Mouse (Mus musculus) heart, embryonic 14.5 days (tissue): ENCODE data around the gene Zbtb14. TPM values are rescaled to one million over a fixed set of nuclear protein-coding genes. Genes with fewer than 3 reads are reported as not detected.

Experiments
- ATAC-seq: fragments of 200-750 bp; cut with Nextera tagmentation; 2 replicates; pipeline ENCODE4 v1.8.0; 2017; ENCODE audit warnings: low read depth, moderate TSS enrichment; ENCODE audit not compliant: insufficient number of reproducible peaks, insufficient read depth, low FRiP score
- H3K27ac ChIP-seq, 2 experiments: fragments of 200-500 bp in 1 of 2; fragments of 300-500 bp in 1 of 2; sonication (generic) in 1 of 2; replicated peaks in 1 of 2; 2 replicates each; pipeline ENCODE4 v1.5.1; 2012 to 2014; ENCODE audit warnings: low read depth in 2 of 2, low read length in 2 of 2, control low read depth in 1 of 2, mild to moderate bottlenecking in 1 of 2, mixed read lengths in 1 of 2; ENCODE audit not compliant: control insufficient read depth in 1 of 2, insufficient read depth in 1 of 2
- H3K27me3 ChIP-seq: fragments of 300-500 bp; sonication (generic); 2 replicates; pipeline ENCODE4 v1.6.1; 2014; ENCODE audit warnings: mild to moderate bottlenecking, low read length, control low read depth; ENCODE audit not compliant: control insufficient read depth, insufficient read depth
- H3K36me3 ChIP-seq: fragments of 300-500 bp; sonication (generic); 2 replicates; pipeline ENCODE4 v1.6.1; 2014; ENCODE audit warnings: mild to moderate bottlenecking, control low read depth, low read length, mixed read lengths; ENCODE audit not compliant: control insufficient read depth, insufficient read depth
- H3K4me1 ChIP-seq, 2 experiments: fragments of 200-500 bp in 1 of 2; fragments of 300-500 bp in 1 of 2; sonication (generic) in 1 of 2; 2 replicates each; pipeline ENCODE4 v1.6.1; 2012 to 2014; ENCODE audit warnings: low read length in 2 of 2, control low read depth in 1 of 2, mixed read lengths in 1 of 2; ENCODE audit not compliant: control insufficient read depth in 2 of 2, insufficient read depth in 2 of 2
- H3K4me2 ChIP-seq: fragments of 300-500 bp; sonication (generic); 2 replicates; pipeline ENCODE4 v1.6.1; 2014; ENCODE audit warnings: mild to moderate bottlenecking, low read length
- H3K4me3 ChIP-seq, 2 experiments: fragments of 200-500 bp in 1 of 2; fragments of 300-500 bp in 1 of 2; sonication (generic) in 1 of 2; 2 replicates each; pipeline ENCODE4 v1.5.1; 2012 to 2014; ENCODE audit warnings: low read length in 2 of 2, mild to moderate bottlenecking in 2 of 2, control low read depth in 1 of 2, low read depth in 1 of 2, moderate library complexity in 1 of 2; ENCODE audit not compliant: control insufficient read depth in 1 of 2, insufficient read depth in 1 of 2
- H3K9ac ChIP-seq: fragments of 300-500 bp; sonication (generic); 2 replicates; pipeline ENCODE4 v1.6.1; 2014; ENCODE audit warnings: mild to moderate bottlenecking, low read length
- H3K9me3 ChIP-seq: fragments of 300-500 bp; sonication (generic); 2 replicates; pipeline ENCODE4 v1.6.1; 2016; ENCODE audit warnings: low read length, control low read depth; ENCODE audit not compliant: control insufficient read depth
- WGBS: fragments of 180-500 bp; shearing (Covaris S2); extraction: QIAGEN DNeasy Blood & Tissue Kit; methylation state at CpG from one replicate; pipeline ENCODE4 v1.1.7; 2014; 5-methylcytosine and 5-hydroxymethylcytosine counted together
- polyA plus RNA-seq: library from polyadenylated mRNA; unstranded; fragments of >200 nt; fragmentation: Nextera tagmentation; extraction: Ambion mirVana; gene quantifications from 2 replicates; pipeline ENCODE4 v1.2.1, GENCODE M21; 2014

Zbtb14 gene
- 15.0 and 16.3 TPM in 2 replicates for polyA plus RNA-seq

- Histone ChIP-seq H3K4me3 (peak within 1 kb of the TSS; percentile 90 to 91), H3K9ac (peak within 1 kb of the TSS; percentile 98), H3K4me2 (peak within 1 kb of the TSS; percentile 70), H3K27me3 (no peaks in the 10 kb centered on the region), H3K36me3 (peaks cover 16% of the 10 kb centered on the region), H3K27ac (peak within 1 kb of the TSS; percentile 94 to 99), H3K4me1 (peaks cover 5 to 9% of the 10 kb centered on the region in 2 experiments), H3K9me3 (no peaks in the 10 kb centered on the region)
- WGBS = under 1% methylated on average over 36 of the region's 72 CpGs
- peak; percentile 92 for ATAC-seq
Observed at GRCm38 (mm10) chr17:69382511-69383100, at the start of gene Zbtb14. Gene Zbtb14 (plus strand): TSS chr17:69383050.

- no peak for ATAC-seq
- no peak overlapping the region for H3K9ac ChIP-seq
- no peak overlapping the region for H3K4me3 ChIP-seq
- H3K27ac ChIP-seq = no peak overlapping the region
- H3K36me3 ChIP-seq = no peaks in the 10 kb centered on the region
- H3K27me3 ChIP-seq = no peaks in the 10 kb centered on the region
- no peaks in the 10 kb centered on the region for H3K9me3 ChIP-seq
- H3K4me2 ChIP-seq = no peak overlapping the region
- WGBS = 81% methylated on average over 7 of the region's 7 CpGs
- H3K4me1 ChIP-seq = no peaks in the 10 kb centered on the region
Observed at GRCm38 (mm10) chr17:69346056-69346455, 36.8 kb upstream of the Zbtb14 start.

- ATAC-seq = no peak; the same call in 1 of the 2 replicates
- no peak overlapping the region for H3K9ac ChIP-seq
- no peaks in the 10 kb centered on the region for H3K36me3 ChIP-seq
- H3K27me3 ChIP-seq = no peaks in the 10 kb centered on the region
- H3K4me3 ChIP-seq = no peak overlapping the region
- H3K27ac ChIP-seq = no peak overlapping the region
- H3K4me1 ChIP-seq = no peaks in the 10 kb centered on the region
- 21% methylated on average over 8 of the region's 8 CpGs for WGBS
- H3K9me3 ChIP-seq = no peaks in the 10 kb centered on the region
- H3K4me2 ChIP-seq = no peak overlapping the region
Observed at GRCm38 (mm10) chr17:69349014-69349531, 33.8 kb upstream of the Zbtb14 start.

- Histone ChIP-seq H3K4me2 (no peak overlapping the region), H3K9ac (no peak overlapping the region), H3K36me3 (no peaks in the 10 kb centered on the region), H3K4me1 (no peaks in the 10 kb centered on the region), H3K4me3 (no peak overlapping the region), H3K27me3 (no peaks in the 10 kb centered on the region), H3K9me3 (peaks cover 5% of the 10 kb centered on the region; the same call in 1 of the 2 replicates), H3K27ac (no peak overlapping the region)
- ATAC-seq = no peak
- WGBS = 83% methylated on average over 3 of the region's 3 CpGs
Observed at GRCm38 (mm10) chr17:69365049-69365448, 17.8 kb upstream of the Zbtb14 start.

GRCm38 (mm10) chr17:69380838-69381237, 2.0 kb upstream of the Zbtb14 start:
- Histone ChIP-seq H3K27me3 (no peaks in the 10 kb centered on the region), H3K27ac (no peak overlapping the region), H3K4me2 (no peak overlapping the region), H3K9ac (no peak overlapping the region), H3K36me3 (peaks cover under 1% of the 10 kb centered on the region; the same call in 1 of the 2 replicates), H3K4me1 (peaks cover 5 to 9% of the 10 kb centered on the region in 2 experiments), H3K4me3 (no peak overlapping the region), H3K9me3 (no peaks in the 10 kb centered on the region)
- WGBS = 87% methylated on average over 8 of the region's 8 CpGs
- no peak for ATAC-seq

GRCm38 (mm10) chr17:69383201-69383940, 521 bp downstream of the Zbtb14 start:
- no peaks in the 10 kb centered on the region for H3K9me3 ChIP-seq
- H3K4me3 ChIP-seq = peak overlapping the region; percentile 90 to 91
- under 1% methylated on average over 96 of the region's 128 CpGs for WGBS
- peaks cover 5 to 9% of the 10 kb centered on the region in 2 experiments for H3K4me1 ChIP-seq
- peak; percentile 62 for ATAC-seq
- H3K4me2 ChIP-seq = peak overlapping the region; percentile 70
- H3K36me3 ChIP-seq = peaks cover 24% of the 10 kb centered on the region
- H3K9ac ChIP-seq = peak overlapping the region; percentile 98
- no peaks in the 10 kb centered on the region for H3K27me3 ChIP-seq
- peak overlapping the region; percentile 94 to 99 for H3K27ac ChIP-seq

GRCm38 (mm10) chr17:69383941-69384665, 1.3 kb downstream of the Zbtb14 start:
- H3K9ac ChIP-seq = peak overlapping the region; percentile 98
- no peak; the same call in 1 of the 2 replicates for ATAC-seq
- peaks cover 25% of the 10 kb centered on the region for H3K36me3 ChIP-seq
- peaks cover 5 to 9% of the 10 kb centered on the region in 2 experiments for H3K4me1 ChIP-seq
- H3K9me3 ChIP-seq = no peaks in the 10 kb centered on the region
- 0% methylated on average over 37 of the region's 37 CpGs for WGBS
- peak overlapping the region; percentile 94 to 99 for H3K27ac ChIP-seq
- H3K27me3 ChIP-seq = no peaks in the 10 kb centered on the region
- H3K4me3 ChIP-seq = peak overlapping the region; percentile 90 to 91
- H3K4me2 ChIP-seq = peak overlapping the region; percentile 70
